Mouse (Mus musculus): ENCODE data around the gene Zfp61.

Gene Zfp61

DNA sequence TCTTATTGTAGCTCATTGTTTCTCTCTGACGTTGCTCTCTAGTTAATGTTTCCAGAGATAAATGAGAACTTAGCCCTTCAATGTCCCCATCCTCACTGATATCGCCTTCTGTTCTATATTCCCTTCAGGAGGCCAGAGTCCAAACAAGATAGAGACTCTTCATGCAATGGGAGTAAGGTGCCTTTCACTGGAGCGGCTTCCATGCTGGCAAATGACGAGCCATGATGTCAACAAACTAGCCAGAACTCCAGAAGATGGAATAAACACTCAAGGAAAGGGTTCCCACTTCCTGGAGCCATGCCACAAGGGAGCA lies 41.1 kb downstream of the Zfp61 start:
- no peak for DNase-seq (ENCODE audit: low spot score in 2 of 2)

DNA sequence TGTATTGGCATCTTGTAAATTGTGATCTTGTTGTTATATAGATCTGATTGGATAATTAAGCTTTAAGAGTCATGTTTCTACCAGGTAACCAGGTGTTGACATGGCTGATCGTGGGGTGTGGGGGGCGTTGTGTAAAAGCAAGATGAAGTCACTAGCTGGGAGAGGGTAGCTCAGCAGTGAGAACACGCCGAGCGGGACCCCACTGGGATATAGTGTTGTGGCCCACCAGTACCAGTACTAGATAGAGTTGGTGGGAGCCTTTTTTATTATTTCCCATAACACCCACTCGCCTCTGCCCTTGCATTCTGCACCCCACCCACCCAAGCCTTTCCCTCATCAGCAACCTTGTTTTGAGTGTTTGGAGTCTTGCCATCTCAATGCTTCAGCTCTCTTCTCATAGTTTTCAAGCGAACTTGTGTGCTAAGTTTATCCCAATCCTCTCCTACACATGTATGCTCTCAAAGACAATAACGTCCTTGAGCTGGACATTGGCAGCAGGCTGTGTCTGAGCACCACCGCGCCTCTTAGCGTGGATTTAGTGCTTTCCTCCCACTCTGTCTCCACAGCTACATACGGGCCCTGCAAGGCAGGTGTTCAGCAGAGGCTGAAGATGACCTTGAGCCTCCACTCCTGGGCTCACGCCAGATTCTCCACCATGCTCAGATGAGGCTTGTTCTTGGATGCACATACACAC lies 41.6 kb downstream of the Zfp61 start:
- DNase-seq (ENCODE audit: low spot score in 2 of 2) = no peak

DNA sequence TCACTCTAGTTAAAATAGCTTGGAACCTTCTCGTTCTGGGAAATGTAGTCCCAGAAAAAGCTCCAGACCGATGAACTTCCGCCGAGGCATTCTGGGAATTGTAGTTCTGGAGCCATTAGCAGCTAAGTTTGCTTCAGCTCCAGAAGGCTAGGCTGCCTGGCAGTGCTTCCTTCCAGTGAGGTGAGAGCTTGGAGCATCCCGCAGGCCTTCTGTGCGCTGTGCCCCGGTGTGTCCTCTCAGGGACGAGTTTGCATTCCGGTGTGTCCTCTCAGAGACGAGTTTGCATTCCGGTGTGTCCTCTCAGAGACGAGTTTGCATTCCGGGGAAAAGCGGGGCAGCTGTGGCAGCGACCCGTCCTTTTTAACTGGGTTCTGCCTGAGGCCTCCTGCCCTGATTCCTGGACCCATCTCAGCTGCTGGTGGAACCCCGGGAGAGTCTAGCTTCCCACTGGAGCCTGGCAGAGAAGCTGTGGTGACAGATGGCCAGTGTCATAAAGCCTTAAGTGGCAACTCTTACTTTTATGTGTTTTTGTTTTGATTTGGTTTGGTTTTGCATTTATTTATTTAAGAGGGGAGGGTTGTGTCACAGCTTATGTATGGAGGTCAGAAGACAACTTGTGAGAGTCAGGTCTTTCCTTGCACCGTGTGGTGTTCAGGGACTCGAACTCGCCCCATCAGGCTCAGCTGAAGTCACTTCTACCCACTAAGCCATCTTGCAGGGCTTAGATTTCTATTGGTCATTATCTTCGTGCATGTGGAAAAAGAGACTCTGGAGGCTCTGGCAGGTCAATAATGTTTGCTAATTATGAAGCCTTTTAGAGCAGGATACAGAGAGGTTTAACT lies 46.2 kb downstream of the Zfp61 start, which contains the start of gene Zfp108:
Gene Zfp108, plus strand, starts transcription at position 162 of the 842 bp plus-strand sequence.
- DNase-seq (ENCODE audit: low spot score in 2 of 2) = peak; percentile 72 to 84

DNA sequence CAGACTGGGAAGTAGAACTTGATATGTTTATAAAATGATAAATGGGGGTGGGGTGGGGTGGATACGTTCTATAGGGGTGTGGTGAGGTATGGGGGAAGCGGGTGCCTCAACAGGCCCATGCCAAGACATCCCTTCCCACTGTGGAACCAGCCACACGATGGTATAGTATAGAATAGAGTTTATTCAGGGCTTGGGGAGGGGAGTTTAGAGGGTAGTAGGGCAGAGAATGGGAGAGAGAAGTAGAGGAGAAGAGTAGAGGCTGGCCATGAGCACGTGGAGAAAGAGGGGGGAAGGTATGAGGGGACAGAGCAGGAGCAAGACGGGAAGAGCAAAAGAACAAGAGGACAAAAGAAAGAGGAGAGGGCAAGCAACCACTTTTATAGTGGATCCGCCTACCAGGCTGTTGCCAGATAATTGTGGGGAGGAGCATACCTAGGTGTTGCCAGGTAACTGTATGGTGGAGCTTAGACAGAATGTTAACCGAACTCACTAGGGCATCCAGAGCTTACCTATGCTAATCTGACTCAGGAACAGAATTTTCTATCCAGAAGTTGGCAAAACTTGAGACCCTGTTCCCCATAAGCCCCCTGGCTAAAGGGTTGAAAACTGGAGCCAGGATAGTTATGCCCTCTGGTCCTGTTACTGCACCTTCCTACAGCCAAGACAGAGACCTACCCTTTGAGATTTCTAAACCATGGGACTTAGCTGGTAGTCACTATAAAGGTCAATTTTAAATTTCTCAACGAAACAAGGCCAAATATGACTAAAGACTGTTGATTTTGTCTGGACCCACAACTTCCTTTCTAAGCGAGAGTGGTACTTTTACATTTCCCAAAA lies 47.0 kb downstream of the Zfp61 start:
- peak in 1 of 2 experiments; percentile 1 for DNase-seq (ENCODE audit: low spot score in 2 of 2)
